Mouse (Mus musculus) retina, postnatal 7 days (tissue): ENCODE measurements around the gene Ddx55.
"Not testable (repeated sequence)": the region's sequence is repeated elsewhere in the genome, so short reads cannot be mapped to it uniquely, and the experiment has no call there.

Experiments
- DNase-seq: peaks from one replicate; pipeline ENCODE4 v3.0.0-alpha.2; 2012; ENCODE audit warnings: low read depth, low spot score

The Ddx55 gene

DNA sequence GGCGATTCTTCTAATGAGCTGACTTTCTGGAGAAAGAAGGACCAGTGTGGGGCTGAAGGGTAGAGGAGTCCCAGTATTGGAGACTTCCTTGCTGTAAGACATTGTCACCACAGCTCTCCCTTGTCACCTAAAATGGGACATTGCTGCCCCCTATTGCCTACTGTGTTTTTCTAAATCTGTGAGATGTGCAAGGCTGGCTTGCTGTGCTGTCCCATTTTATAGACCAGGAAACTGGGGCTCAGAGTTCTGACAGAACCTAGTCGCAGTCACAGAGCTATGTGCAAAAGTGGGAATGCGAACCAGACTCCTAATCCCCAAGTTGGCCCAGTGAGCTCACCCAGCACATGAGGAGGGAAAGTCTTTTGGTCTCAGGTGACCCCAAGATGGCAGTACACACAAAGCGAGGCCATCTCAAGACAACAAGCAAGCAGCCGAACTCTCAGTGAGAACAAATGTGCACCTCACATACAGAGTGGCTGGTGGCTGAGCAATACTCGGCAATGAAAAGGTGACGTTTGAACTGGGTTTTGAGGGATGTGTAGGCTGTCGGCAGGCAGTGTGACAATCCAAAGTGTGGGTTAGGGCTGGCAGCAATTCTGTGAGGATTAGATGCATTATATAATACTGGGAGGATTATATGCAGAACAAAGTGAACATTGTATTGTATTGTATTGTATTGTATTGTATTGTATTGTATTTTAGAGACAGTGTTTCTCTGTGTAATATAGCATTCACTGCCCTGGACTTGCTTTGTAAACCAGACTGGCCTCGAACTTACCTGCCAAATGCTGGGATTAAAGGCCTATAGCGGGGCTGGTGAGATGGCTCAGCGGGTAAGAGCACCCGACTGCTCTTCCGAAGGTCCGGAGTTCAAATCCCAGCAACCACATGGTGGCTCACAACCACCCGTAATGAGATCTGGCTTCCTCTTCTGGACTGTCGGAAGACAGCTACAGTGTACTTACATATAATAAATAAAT is 13.6 kb upstream of the Ddx55 start:
- no peak for DNase-seq

DNA sequence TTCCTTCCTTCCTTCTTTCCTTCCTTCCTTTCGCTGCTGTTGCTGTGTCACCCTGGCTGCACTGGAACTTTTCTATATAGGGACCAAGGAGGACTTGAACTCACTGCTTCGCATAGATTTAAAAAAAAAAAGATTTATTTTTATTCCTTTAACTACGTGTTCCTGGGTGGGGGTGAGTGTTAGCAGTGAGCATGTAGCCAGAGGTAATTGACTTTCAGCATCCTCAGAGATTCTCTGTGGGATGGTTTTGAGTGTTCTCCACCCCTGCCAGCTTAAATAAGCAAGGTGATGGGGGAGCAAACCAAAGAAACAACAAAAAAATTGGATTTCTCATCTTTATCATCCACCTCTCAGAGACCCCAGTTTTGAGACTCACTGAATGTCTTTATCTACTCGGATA is 12.8 kb upstream of the Ddx55 start:
- DNase-seq, result no peak

DNA sequence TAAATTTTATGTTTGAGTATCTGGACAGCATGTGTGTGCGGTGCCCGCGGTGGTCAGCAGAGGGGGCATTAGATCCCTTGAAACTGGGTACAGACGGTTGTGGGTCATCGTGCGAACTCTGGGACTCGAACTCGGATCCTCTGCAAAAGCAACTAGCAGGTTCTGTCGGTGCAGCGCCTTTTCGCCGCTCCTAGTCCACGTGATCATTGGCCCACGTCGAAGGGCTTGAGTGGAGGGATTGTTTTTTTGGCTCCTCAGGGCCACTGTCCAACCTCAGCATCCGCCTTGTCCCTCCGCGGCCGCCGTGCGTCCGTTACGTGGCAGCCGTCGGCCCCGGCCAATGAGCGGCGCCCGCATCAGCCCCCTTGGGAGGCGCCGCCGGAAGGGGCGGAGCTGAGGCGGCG is 12.3 kb upstream of the Ddx55 start, which contains the start of gene Tmed2:
Tmed2 (plus strand) TSS at position 313 of the 404 bp plus-strand sequence.
- DNase-seq, result peak; percentile 95

DNA sequence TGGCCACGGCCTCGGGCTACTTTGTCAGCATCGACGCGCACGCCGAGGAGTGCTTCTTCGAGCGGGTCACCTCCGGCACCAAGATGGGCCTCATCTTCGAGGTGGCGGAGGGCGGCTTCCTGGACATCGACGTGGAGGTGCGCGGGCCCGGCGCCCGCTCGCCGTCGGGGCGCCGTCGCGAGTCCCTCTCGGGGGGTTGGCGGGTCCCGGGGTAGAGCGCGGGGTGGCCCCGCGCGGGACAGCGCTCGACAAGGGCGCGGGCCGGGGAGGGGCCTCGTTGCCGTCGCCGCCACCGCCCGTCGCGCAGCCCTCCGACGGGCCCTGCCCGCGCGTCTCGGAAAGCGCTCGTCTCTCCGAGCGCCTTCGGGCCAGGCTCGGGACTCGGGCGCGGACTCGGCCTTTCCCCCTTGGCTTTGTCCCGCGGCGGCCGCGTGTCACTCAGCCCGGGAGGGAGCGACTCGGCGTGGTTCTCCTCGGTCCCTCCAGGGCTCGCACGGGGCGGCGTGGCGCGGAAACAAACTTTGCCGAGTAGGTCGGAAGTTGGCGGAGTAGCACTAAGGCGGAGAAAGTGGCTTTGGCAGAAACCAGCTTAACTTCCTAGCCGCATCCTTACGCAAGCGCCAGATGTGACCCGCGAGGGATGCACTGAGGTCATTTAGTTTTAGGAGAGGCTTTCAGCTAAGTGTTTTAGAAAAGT is 11.6 kb upstream of the Ddx55 start:
- DNase-seq, result peak; percentile 47

DNA sequence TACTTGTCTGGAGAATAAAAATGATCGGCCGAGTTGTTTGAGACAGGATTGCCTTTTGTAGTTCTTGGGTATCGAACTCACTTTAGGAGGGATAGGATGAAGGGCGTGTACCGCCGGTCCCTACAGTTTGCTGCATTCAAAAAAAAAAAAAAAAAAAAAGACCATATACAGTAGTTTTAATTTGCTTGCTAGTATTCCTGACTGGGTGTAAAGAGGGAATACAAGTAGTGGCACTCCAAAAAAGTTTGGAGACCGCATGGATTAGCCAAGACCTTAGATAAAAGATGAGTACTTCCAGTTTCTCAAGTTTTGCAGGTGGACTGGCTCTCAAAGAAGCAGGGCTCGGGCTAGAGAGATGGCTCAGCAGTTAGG is 11.1 kb upstream of the Ddx55 start:
- no peak for DNase-seq

DNA sequence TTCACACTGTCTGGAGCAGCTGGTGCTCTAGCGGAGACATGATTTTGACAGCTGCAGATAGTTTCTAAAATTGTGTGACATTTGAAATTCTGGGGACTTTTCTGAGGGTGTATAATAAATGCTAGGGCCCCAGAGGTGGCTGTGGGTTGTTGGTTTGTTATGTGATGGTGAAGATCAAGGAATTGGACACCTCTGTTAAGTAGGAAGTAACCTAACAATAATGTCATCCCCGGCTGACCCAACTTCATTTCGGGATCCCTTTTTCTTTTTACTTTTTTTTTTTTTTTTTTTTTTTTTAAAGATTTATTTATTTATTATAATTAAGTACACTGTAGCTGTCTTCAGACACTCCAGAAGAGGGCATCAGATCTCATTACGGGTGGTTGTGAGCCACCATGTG is 1.9 kb upstream of the Ddx55 start:
- not testable (repeated sequence) for DNase-seq

DNA sequence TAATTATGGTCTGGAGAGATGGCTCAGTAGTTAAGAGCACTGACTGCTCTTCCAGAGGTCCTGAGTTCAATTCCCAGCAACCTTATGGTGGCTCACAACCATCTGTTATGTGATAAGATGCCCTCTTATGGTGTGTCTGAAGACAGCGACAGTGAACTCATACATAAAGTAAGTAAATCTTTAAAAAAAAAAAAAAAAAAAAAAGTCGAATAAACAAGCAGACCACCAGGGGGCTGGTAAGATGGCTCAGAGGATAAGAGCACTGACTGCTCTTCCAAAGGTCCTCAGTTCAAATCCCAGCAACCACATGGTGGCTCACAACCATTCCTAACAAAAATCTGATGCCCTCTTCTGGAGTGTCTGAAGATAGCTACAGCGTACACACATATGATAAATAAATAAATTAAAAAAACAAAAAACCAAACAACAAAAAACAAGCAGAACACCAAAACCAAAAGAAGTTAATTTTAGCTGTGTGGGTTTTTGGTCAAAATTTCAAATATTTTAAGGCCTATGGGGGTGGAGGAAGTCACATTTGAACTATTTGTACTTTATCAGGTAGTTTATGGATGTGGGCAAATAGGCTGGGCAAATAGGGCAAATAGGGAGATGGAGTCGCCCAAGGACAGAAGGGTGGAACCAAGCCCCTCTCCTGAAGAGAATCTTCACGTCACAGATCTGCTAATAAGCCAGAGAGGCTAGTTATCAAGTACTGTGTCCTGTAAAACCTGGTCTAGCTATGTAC is 1.1 kb upstream of the Ddx55 start:
- DNase-seq, result not testable (repeated sequence)

DNA sequence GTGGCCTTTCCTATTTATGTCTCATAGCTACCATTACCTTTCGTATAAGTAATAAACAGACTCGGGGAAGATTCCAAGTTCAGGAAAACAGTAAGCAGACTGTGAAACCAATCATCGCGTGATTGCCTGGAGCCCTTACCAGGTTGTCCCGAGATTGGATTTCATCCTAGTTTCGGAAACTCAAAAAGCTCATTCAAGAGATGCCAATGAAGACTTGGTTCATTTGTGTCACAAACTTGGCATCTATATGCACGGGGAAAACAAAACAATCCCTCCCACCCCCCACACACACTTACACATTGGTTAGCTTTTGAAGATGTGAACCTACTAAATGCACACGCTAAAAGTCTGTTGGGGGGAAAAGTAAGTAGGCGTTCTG is 581 bp upstream of the Ddx55 start:
- DNase-seq, result no peak

DNA sequence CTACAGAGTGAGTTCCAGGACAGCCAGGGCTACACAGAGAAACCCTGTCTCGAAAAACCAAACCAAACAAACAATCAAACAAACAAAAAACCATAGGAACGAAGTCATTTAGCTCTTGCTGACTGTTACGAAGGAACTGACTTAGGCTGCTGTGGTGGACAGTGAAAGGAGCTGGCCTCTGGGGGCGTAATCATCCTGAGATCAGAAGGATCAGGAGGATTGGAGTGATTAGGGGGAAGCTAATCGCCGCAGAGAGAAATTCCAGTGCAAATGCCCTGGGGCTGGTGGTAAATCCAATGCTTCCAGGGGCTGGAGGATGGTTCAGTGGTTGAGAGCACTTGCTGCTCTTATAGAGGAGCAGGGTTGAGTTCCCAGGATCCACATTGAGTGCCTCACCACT is 943 bp downstream of the Ddx55 start:
- DNase-seq, result no peak

DNA sequence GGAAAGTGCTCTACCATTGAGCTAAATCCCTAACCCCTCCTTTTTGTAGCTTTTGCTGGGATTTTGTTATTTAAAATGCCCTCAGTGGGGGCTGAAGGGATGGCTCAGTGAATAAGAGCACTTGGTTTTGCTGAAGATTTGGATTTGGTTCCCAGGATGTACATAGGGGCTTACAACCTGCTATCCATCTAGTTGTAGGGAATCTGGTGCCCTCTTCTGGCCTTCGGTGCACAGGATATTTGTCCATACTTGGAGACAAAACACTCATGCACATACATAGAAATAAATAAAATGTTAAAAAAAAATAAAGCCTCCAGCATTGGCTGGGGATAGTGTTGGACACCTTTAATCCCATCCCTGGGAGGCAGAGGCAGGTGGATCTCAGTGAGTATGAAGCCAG is 2.5 kb downstream of the Ddx55 start:
- DNase-seq, result no peak

DNA sequence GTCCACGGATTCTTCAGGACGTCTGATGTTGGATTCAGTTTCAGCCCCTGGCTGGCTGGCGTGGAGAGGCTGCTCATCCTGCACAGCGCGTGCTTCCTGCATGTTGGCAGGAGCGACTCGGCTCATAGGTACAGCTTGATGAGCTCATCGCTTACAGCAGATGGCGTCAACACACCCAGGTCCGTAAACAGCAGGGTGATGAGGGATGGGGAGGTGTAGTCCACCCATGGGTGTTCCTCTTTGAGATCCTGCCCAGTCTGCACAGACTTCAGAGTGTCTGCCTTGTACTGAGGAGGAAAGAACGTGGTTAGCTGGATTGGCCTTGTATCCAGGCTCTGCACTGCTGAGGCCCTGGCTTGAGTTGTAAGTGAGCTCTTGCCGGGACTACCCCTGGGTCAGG is 18.4 kb downstream of the Ddx55 start:
- DNase-seq, result no peak

DNA sequence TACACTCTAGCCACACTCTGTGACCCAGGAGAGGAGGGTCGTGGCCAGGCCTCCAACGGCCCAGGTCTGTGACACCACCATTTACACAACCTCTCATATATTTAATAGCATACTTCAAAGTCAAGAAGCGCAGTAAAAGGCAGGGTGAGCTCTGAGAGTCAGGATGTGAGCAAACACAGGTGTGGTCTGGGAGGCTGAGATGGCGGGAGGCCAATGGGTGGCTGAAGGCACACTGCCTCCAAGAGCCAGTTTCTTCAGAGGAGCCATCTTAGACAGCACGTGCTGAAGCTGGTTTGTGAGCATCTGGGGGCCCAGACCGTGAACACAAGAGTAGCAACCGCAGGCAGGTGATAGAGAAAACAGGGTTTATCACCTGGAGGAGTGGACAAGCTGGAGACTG is 22.8 kb downstream of the Ddx55 start:
- no peak for DNase-seq

DNA sequence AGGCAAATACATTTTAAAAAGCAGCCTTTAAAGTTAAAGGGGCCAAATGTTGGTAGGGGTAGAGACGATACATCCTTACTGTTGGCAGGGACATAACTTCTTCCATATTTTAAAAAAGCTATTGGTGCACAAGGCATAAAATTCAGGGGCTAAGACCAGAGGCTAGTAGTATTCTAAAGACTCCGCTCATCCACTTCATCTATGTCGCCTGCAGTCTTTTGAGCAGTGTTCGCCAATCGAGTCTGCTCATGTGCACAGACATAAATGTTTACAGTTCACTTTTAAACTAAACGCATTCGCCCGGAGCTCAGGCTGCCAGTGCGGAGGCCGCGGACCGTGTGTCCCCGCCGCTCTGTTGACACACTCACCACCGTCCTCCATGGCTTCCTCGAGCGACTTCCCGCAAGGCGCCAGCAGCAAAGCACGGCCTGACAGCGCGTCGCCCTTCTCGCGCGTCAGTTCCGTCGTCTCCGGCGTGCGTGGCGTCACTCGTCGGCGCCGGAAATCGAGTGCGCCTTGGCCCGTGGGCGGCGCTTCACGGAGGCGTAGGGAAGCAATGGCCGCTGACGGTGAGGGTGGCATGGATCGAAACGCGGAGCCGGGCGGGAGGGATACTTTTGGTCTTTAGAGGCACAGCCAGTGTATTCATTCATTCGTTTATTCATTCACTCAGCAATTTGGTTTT is 26.1 kb downstream of the Ddx55 start, which contains the start of the genes Eif2b1 and Gtf2h3:
Eif2b1 (minus strand) TSS at position 499 of the 685 bp plus-strand sequence.
Gtf2h3 (plus strand) TSS at position 508 of the 685 bp plus-strand sequence.
- DNase-seq, result peak; percentile 94

DNA sequence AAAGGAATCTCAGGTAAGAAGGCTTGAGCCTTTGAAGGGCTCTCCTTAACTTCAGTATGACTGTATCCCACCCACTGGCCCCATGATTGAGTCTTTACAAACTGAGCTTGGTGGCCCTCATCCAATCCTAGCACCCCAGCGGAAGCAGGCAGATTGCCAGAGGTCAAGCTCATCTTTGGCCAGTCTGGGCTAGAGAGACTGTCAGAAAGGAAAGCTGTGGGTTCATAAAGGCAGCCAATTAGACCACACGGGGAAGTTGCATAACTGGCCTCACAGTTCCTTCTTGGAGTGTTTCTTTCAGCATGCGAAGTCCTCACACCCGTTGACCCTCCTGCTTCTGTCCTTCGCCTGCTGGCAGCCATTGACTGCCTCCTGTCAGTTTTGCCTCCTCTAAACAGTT is 29.9 kb downstream of the Ddx55 start:
- DNase-seq, result no peak

DNA sequence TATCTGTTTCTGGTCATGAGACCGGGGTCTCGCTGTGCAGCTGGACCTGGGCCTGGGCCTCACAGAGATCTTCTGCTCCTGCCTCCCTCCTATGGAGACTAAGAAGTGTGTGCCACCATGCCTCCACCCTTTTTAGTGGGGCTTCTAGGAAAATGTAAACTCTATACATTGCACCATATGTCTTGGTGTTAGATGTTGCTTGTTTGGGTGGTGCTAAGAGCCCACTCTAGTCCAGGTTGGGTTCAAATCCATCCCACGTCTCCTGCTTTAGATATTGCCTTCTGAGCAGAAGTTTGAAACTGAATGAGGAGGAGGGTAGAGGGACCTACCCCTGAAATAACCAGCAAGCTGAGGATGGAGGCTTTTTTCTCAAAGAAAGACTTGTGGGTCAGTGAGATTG is 40.1 kb downstream of the Ddx55 start:
- DNase-seq, result no peak

DNA sequence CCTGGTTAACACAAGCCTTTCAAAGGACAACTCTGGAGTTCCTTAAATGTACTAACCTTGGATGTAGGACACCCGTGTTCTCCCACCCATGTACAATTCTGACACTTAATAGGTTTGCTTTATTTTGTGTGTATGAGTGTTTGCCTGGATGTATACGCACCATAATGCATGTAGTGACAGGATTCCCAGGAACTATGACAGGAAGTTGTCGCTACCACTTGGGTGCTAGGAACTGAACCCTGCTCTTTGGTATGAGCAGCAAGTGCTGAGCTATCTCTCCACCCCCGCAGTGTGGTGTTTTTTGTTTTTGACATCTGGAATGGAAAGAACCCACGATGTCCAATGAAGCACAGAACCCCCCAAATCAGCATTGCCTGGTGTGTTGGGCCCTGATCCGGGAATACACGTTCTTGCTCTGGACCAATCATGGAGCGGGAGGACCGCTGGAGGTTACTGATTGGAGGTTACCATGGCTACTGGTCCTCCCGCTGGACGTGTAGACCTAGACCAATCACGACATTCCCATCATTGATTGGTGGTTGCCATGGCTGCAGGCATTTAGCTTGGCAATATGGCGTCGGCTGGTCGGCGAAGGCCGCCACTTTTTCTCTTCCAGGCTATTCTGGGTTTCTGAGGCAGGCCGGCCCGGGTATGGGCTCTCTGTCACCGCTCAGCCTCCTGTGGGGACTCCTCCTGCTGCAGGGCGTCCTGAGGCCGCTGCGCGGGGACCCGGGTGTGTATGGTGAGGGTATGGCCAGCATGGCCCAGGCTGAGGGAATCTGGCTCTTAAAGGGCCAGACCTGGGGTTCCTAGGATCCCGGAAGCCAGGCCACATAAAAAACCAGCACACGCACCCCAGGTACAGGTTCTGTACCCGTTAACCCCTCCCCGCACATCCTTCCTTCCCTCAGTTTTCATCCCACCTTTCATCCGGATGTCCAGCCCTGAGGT is 45.8 kb downstream of the Ddx55 start:
- DNase-seq, result peak; percentile 94

DNA sequence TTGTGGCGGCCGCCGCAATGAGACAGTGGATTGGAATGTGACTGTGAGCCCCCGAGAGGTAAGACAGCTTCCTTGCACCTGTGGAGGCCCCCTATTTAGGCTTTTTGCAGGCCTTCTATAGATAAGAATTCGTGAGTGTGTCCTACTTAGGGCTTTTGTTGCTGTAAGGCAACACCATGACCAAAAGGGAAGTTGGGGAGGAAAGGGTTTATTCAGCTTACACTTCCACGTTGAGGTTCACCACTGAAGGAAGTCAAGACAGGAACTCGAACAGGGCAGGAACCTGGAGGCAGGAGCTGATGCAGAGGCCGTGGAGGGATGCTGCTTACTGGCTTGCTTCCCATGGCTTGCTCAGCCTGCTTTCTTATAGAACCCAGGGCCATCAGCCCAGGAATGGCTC is 47.1 kb downstream of the Ddx55 start:
- not testable (repeated sequence) for DNase-seq

DNA sequence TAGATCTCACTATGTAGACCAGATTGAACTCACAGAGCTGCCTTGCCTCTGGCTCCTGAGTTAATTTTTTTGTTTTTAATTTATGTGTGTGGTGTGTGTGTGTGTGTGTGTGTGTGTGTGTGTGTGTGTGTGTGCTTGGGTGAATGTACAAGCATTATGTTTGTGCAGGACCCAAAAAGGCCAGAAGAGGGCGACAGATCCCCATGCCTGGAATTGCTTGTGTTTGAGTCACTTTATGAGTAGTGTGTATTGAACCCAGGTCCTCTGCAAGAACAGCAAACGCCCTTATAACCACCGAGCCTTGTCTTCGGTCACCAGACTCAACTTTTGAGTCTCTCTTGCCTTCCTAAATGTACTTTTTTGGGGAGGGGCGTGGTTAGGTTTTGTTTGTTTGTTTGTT is 49.7 kb downstream of the Ddx55 start:
- DNase-seq, result peak; percentile 43

DNA sequence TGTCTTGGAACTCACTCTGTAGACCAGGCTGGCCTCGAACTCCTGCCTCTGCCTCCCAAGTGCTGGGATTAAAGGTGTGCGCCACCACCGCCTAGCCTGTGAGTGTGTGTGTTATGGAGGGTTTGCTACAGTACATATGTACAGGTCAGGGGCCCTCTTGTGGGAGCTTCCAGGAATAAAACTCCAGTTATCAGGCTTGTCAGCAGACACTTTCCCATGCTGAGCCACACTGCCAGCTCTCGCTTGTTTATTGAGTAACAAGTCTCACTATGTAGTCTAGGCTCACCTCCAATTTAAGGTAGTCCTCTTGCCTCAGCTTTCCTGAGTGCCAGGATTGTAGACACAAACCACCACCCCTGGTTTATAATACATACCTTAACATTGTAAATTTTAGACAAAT is 51.6 kb downstream of the Ddx55 start:
- DNase-seq, result no peak

DNA sequence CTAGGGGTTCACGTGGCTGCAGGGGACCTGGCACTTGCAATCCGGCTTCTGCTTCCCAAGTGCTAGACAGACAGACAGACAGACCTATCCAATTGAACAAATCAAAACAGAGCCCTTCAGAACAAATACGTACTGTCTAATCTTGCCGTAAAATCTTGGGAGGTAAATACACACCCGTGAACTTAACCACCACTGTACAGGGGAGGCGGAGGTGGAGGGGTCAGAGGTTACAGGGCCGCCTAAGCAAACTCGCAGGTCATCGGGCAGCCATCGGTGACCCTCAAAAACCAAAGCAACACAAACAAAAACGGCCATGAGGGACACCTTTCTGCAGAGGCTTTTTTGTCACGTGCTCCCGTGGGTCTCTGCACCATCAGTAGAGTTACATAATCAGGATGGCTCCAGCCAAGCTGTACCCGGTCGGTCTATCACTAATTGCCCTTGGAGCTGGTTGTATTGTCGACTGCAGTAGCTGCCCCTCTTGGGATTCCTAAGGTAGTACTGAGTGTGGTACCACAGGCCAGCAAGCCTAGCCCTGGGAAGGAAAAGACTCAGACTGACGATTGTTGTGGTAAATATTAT is 52.5 kb downstream of the Ddx55 start:
- DNase-seq, result no peak
